Mouse (Mus musculus) WW6 (cell line): ENCODE data around the gene Dpyd.

Source experiments
- DNase-seq: peaks from one replicate; pipeline ENCODE4 v3.0.0-alpha.2; 2013; ENCODE audit warnings: low read depth, low spot score

Gene Dpyd

GRCm38 (mm10) chr3:119361555-119362385 is 799.8 kb downstream of the Dpyd start:
- DNase-seq: no peak

GRCm38 (mm10) chr3:119362392-119362791 is 800.5 kb downstream of the Dpyd start:
- DNase-seq: no peak

GRCm38 (mm10) chr3:119368931-119369330 is 807.0 kb downstream of the Dpyd start:
- no peak for DNase-seq

- no peak for DNase-seq
These were observed 819.2 kb downstream of the Dpyd start for GRCm38 (mm10) chr3:119381119-119381518.

GRCm38 (mm10) chr3:119382395-119382794 is 820.5 kb downstream of the Dpyd start:
- no peak for DNase-seq

DNA sequence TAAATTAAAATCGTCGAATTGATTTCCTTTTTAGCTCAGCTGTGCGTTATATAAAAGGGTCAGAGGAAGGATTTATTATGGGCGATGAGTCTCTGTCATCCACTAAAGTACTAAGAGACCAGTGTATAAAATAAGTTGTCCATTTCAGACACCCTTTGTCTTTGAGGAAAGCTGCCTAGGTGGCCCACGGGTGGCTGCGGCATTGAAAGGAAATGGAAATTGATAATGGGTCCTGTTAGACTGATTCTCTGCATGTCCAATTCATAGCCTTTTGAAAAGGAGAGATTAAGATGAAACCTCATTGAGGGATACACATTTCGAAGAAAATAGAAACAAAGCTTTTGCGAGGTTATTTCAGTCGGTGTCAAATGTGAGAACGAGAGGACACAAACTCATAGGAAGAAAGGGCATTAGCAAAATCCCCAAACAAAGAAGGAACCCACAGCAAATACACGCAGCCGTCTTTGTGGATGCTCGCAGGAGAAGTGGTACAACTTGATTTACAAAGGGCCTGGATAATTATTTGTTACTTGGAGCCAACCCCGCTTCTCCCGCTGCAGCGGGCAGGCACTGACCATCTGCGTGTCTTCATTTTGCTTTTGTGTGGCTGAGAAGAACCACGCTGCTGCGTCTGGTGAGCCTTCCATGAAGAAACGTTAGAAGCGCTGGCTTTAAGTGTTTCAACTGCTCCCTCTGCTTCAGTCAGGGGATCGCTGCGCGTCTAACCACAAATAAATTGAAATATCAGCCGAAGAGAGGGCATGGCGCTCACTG is 825.6 kb downstream of the Dpyd start:
- DNase-seq: no peak

DNA sequence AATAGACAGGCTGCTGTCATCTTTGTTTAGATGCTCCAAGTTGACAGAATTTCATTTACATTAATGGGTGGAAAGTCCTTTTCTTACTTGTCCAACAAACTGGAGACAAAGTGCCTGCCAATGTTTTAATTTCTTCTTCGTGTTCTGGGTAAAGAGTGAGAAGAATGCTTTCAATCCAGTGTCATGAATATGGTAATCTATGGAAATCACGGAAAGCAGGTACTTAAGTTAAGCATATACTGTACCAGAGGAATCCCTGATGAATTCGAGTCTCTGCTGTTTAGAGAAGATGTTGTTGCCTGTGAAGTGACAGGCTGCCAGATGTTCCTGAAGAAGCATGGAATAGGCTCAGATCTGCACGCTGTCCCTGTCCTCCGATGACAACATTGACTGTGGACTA is 835.3 kb downstream of the Dpyd start:
- no peak for DNase-seq

DNA sequence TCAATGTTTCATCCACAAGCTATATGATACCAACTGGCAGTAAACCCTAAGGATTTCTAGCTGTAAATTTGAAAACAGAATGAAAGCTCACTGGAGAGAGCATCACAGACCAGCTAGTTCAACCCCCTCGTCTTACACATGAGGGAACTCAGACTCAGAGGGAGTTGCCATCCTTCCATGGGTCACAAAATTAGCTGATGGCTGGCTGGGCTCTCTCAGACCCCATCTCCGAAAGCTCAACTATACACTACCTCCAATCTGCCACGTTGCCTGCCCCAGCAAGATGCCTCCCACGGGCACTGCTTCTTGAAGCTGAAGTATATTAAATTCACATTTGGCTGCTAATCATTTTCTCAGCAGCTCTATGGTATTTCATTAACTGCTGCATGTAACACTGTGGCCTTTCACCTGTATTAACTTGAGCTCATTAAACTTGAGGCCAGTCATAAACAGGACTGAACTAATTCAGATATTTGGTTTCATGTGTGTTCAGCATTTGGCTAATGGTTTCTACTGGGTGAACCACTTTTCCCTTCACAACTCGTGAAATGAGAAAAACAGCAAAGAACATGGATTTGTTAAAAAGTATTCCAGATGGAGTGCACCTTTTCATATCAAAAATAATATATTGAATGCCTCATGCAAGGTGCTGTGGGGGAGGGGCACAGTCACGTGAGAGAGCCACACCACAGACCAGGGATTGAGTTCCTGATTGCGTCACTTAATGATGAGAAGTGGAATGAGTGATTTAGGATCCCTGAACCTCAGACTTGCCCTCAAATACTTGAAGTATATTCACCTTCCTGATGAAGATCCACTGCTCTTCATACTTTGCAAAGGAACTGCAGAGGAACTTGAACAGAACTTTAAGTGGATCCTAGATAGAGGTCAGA is 841.2 kb downstream of the Dpyd start:
- DNase-seq: no peak

- DNase-seq: no peak
These were observed 857.3 kb downstream of the Dpyd start for GRCm38 (mm10) chr3:119419087-119419709.

DNA sequence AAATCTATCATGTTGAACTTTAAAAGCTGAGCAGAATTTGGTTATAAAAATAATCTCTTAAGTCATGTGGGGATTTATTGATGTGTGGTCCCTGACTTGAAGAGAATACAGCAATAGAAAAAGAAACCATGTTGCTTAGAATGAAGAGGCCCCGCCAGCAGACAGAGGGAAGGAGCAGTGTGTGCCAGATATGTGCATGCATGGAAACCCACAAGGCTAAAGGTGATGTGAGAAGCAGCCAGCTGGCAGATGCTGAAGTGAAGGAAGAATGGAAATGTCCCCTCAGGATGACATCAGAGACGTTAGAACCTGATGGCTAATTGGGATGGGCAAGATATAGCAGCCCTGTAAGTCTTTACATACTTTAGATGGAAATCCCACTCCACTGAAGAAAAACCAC is 857.8 kb downstream of the Dpyd start:
- DNase-seq: no peak

DNA sequence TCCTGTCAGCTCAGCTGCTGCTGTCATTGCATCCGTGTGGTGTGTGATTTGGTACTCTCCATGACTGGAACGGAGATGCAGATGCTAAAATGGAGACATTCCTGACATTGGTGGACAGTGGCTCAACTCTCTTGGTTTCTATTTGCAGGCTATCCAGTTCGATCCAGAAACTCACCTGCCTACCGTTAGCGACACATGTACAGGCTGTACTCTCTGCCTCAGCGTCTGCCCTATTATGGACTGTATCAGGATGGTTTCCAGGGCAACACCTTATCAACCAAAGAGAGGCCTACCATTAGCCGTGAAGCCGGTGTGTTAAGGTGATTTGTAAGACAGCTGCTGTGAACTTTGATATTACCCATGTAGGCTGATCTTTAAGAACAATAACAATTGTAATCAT is 869.4 kb downstream of the Dpyd start:
- no peak for DNase-seq

- no peak for DNase-seq
These were observed 869.8 kb downstream of the Dpyd start for GRCm38 (mm10) chr3:119431757-119432156.

DNA sequence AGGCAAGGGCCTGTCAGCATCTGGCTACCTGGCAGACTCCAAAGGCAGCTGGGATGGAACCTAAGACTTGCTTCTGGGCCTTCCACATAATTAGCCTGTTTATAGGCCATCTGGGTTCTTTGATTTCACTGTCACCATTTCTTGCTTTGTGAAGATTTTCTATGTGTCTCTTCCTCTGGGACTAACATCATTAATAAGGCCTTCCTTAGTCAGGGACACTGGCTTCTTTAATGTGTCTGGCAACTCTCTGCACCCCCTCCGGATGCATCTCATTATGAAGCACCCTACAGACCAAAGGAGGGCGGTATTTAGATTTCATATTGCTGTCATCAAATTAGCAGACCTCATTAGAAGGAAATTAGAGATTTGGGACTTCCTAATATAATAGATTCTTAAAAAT is 885.6 kb downstream of the Dpyd start:
- no peak for DNase-seq

GRCm38 (mm10) chr3:119464073-119464472 is 902.1 kb downstream of the Dpyd start:
- no peak for DNase-seq

DNA sequence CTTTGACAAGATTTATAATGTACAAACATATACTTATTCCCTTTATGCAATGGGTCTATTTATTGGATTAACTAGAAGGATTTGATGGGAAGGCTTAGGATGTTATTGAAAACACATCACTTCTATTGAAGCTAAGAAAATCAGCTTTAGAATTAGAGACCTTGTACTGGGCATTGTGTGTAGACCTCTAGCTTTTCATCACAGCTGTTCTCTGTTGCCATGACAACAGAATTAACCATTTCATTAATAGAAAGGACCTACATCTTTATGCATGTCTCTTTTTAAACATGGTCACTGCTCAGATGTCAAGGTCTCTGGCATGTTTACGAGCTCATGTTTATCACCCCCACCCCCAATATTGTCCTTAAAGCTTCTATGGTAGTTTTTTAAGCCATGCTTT is 902.5 kb downstream of the Dpyd start:
- DNase-seq: no peak

DNA sequence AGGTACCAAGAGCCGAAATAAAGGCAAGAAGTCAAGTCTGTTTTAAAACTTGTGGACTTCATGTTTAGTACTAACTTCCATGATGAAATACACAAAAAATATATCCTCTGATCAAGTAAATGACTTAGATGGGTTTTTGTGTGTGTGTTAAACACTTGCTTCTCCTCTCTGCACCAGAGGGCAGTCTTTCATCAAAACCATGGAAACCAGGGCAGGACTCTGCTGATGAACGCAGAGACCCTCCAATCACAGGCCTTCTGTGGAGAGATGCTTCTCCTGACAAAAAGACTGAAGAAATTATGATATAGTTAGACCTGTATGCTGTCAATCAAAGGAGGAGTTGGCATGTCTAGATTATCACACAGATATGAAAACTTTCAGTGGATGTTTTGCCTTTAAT is 905.8 kb downstream of the Dpyd start:
- DNase-seq: no peak
